17 mouse cellular contexts compared by ENCODE assay signal in the genomic region with DNA sequence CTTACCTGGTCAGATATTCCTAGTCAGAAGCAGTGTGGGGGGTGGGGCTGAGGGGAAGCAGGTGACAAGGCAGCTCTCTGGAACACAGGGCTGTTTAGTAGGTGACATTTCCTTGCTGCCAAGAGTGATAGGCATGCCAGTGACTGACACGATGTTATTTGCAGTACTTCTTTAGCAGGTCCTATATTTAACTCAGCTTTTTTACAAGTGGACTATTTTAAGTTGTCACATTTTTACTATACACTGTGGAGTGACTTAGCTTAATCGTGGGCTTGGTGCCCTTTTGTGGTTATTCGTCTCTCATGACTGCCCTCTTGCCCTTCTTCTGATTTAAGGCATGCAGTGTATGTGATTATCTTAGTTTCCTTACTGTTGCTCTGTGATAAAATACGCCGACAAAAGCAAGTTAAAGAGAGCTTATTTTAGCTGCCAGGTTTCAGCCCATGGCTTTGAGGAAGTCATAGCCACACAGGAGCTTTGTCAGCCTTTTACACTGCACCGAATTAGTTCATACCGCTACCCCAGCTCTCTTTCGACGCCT. TPM values are rescaled to one million over a fixed set of nuclear protein-coding genes. Genes with fewer than 3 reads are reported as not detected.
DNase-seq lines count a peak whose midpoint lies in the region; ATAC-seq lines count a peak whose summit lies in the region.
"Had no signal": no experiment of that assay in that cellular context is flagged by ENCODE, and none has a peak within 500 bp of the region (broad histone marks: within the 10 kb centered on the region; RNA-seq: fewer than 3 reads in every experiment).

No protein-coding gene starts in this region.

- peaks cover 14% of the 10 kb centered on the region for H3K4me1 ChIP-seq in heart, embryonic 13.5 days
- H3K4me1 ChIP-seq in hindbrain, embryonic 13.5 days (replicated peaks): no peaks in the 10 kb centered on the region
- H3K4me1 ChIP-seq: liver, embryonic 12.5 days; midbrain, embryonic 13.5 days had no signal

- peak; percentile 86 for ATAC-seq in heart, embryonic 13.5 days (ENCODE audit: extremely low read depth, insufficient number of reproducible peaks, low FRiP score, low TSS enrichment)
- no peak for ATAC-seq in hindbrain, embryonic 13.5 days (ENCODE audit: low FRiP score)
- ATAC-seq: intestine, postnatal 0 days; liver, embryonic 12.5 days; midbrain, embryonic 13.5 days had no signal

- H3K9me3 ChIP-seq in heart, embryonic 13.5 days: no peaks in the 10 kb centered on the region
- no peaks in the 10 kb centered on the region for H3K9me3 ChIP-seq in hindbrain, embryonic 13.5 days
- H3K9me3 ChIP-seq: midbrain, embryonic 13.5 days had no signal

- H3K4me3 ChIP-seq in heart, embryonic 13.5 days: no peak overlapping the region
- no peak overlapping the region for H3K4me3 ChIP-seq in macrophage (ENCODE audit: inconsistent target)
- H3K4me3 ChIP-seq in hindbrain, embryonic 13.5 days: no peak overlapping the region
- H3K4me3 ChIP-seq: liver, embryonic 12.5 days; midbrain, embryonic 13.5 days had no signal

- H3K36me3 ChIP-seq in heart, embryonic 13.5 days: no peaks in the 10 kb centered on the region
- no peaks in the 10 kb centered on the region for H3K36me3 ChIP-seq in macrophage (ENCODE audit: inconsistent target)
- H3K36me3 ChIP-seq in hindbrain, embryonic 13.5 days: no peaks in the 10 kb centered on the region
- H3K36me3 ChIP-seq: G1E; liver, embryonic 12.5 days; midbrain, embryonic 13.5 days had no signal

- H3K27ac ChIP-seq in heart, embryonic 13.5 days (replicated peaks): peak overlapping the region; percentile 95
- H3K27ac ChIP-seq in macrophage: peak overlapping the region; percentile 61
- no peak overlapping the region for H3K27ac ChIP-seq in hindbrain, embryonic 13.5 days
- H3K27ac ChIP-seq: liver, embryonic 12.5 days; midbrain, embryonic 13.5 days had no signal

- 0 out of 2 replicates have a peak overlapping the region, but pooled peaks have one; percentile 10 for H3K9ac ChIP-seq in heart, embryonic 13.5 days
- no peak overlapping the region for H3K9ac ChIP-seq in hindbrain, embryonic 13.5 days
- H3K9ac ChIP-seq: liver, embryonic 12.5 days; midbrain, embryonic 13.5 days had no signal

- no peaks in the 10 kb centered on the region for H3K79me2 ChIP-seq in macrophage (ENCODE audit: inconsistent target)

- H3K27me3 ChIP-seq in heart, embryonic 13.5 days (replicated peaks): no peaks in the 10 kb centered on the region
- H3K27me3 ChIP-seq in hindbrain, embryonic 13.5 days: no peaks in the 10 kb centered on the region
- H3K27me3 ChIP-seq: liver, embryonic 12.5 days; midbrain, embryonic 13.5 days had no signal

- WGBS in heart, embryonic 13.5 days: 33% methylated on average over 9 of the region's 9 CpGs
- 42% methylated on average over 9 of the region's 9 CpGs for WGBS in macrophage (ENCODE audit: missing documents)
- 92% methylated on average over 9 of the region's 9 CpGs for WGBS in hindbrain, embryonic 13.5 days

- intact Hi-C loops in gastrocnemius, postnatal 14 days (cut with DNase I; ENCODE audit: low total_unique reads): no loop called here

- DNase-seq in layer of hippocampus, adult 9-10 months (ENCODE audit: low spot score): peak; percentile 15
- no peak for DNase-seq in layer of hippocampus, adult 8-10 months (ENCODE audit: low spot score in 2 of 2)
- peak; percentile 18 for DNase-seq in gastrocnemius, postnatal 14 days
- no peak for DNase-seq in ovary, postnatal 14 days (ENCODE audit: low spot score)
- DNase-seq: cerebellum, adult 8-10 months; kidney, postnatal 36 days; lung, postnatal 14 days; retina, postnatal 1 day; thymus, adult 2 months had no signal

- H3K4me2 ChIP-seq in heart, embryonic 13.5 days: no peak overlapping the region
- H3K4me2 ChIP-seq in hindbrain, embryonic 13.5 days: no peak overlapping the region
- H3K4me2 ChIP-seq: liver, embryonic 12.5 days; midbrain, embryonic 13.5 days had no signal

RNA-seq across cellular contexts. Expression of a gene that starts 47.5 kb away (rescaled TPM):
- total RNA-seq in layer of hippocampus, adult 8-10 months (2022): 10 to 100 TPM; 12.9 to 18.6 (median 14.9) TPM
- not detected for total RNA-seq in gastrocnemius, postnatal 14 days (2021)
- 6.4 and 6.6 TPM in 2 replicates for polyA plus RNA-seq in heart, embryonic 13.5 days (2015; fragmentation: Nextera tagmentation; extraction: Ambion mirVana)
- not detected for total RNA-seq in macrophage (2018; cell fraction: chromatin; rRNA removed)
- not detected for total RNA-seq in macrophage (2018; cell fraction: cytosol; rRNA removed)
- not detected for total RNA-seq in macrophage (2018; cell fraction: nucleus; rRNA removed)
- polyA plus RNA-seq in macrophage (2018): not detected in 3 replicates
- 0.04 TPM in 2 replicates for polyA plus RNA-seq in hindbrain, embryonic 13.5 days (2015; fragmentation: Nextera tagmentation; extraction: Ambion mirVana)
- polyA plus RNA-seq: C2C12; G1E; midbrain, embryonic 13.5 days had no signal

Comparison
In these comparisons a context has a peak if more than half of its experiments do, and no peak if none do; other contexts are left out.
1. DNase-seq: peak in layer of hippocampus, adult 9-10 months (single experiment) and gastrocnemius, postnatal 14 days (single experiment); none in layer of hippocampus, adult 8-10 months (0 of 2) and ovary, postnatal 14 days (single experiment).